Mouse (Mus musculus) lung, postnatal 0 days (tissue): Measurements from ENCODE around the gene Asap3. TPM values are rescaled to one million over a fixed set of nuclear protein-coding genes. Genes with fewer than 3 reads are reported as not detected.

Experiments
- ATAC-seq: fragments of 200-750 bp; cut with Nextera tagmentation; 2 replicates; pipeline ENCODE4 v1.8.0; 2017; ENCODE audit warnings: moderate library complexity
- DNase-seq: peaks from one replicate; pipeline ENCODE4 v3.0.0-alpha.2; 2016; ENCODE audit warnings: low spot score
- H3K27ac ChIP-seq: fragments of 300-500 bp; sonication (generic); 2 replicates; pipeline ENCODE4 v1.5.1; 2014; ENCODE audit warnings: antibody characterized with exemption, mild to moderate bottlenecking, low read length, mixed read lengths
- H3K27me3 ChIP-seq: fragments of 300-500 bp; sonication (generic); replicated peaks from 2 replicates; pipeline ENCODE4 v1.6.1; 2014; ENCODE audit warnings: low read length, mixed read lengths; ENCODE audit not compliant: insufficient read depth
- H3K36me3 ChIP-seq: fragments of 300-500 bp; sonication (generic); 2 replicates; pipeline ENCODE4 v1.6.1; 2014; ENCODE audit warnings: low read length, mixed read lengths; ENCODE audit not compliant: insufficient read depth
- H3K4me1 ChIP-seq: fragments of 300-500 bp; sonication (generic); 2 replicates; pipeline ENCODE4 v1.6.1; 2014; ENCODE audit warnings: antibody characterized with exemption, low read depth, low read length, mixed read lengths; ENCODE audit not compliant: insufficient read depth
- H3K4me2 ChIP-seq: fragments of 300-500 bp; sonication (generic); replicated peaks from 2 replicates; pipeline ENCODE4 v1.6.1; 2014; ENCODE audit warnings: low read depth, mild to moderate bottlenecking, low read length, moderate library complexity, mixed read lengths
- H3K4me3 ChIP-seq: fragments of 300-500 bp; sonication (generic); 2 replicates; pipeline ENCODE4 v1.5.1; 2014; ENCODE audit warnings: low read depth, low read length
- H3K9ac ChIP-seq: fragments of 300-500 bp; sonication (generic); replicated peaks from 2 replicates; pipeline ENCODE4 v1.6.1; 2014; ENCODE audit warnings: low read depth, mild to moderate bottlenecking
- H3K9me3 ChIP-seq: fragments of 300-500 bp; sonication (generic); 2 replicates; pipeline ENCODE4 v1.6.1; 2016; ENCODE audit warnings: low read length, mixed read lengths
- CTCF ChIP-seq: IDR thresholded peaks from 2 replicates; pipeline ENCODE4 v1.5.1; 2016; ENCODE audit warnings: antibody characterized with exemption, mild to moderate bottlenecking
- EP300 ChIP-seq: IDR thresholded peaks from 2 replicates; pipeline ENCODE4 v1.6.1; 2016; ENCODE audit warnings: antibody characterized with exemption, mild to moderate bottlenecking, control low read depth
- WGBS: fragments of 180-500 bp; shearing (Covaris S2); extraction: QIAGEN DNeasy Blood & Tissue Kit; methylation state at CpG from one replicate; pipeline ENCODE4 v1.1.7; 2014; 5-methylcytosine and 5-hydroxymethylcytosine counted together
- polyA plus RNA-seq: library from polyadenylated mRNA; unstranded; fragments of >200 nt; fragmentation: Nextera tagmentation; extraction: Ambion mirVana; gene quantifications from 2 replicates; pipeline ENCODE4 v1.2.1, GENCODE M21; 2015

The Asap3 gene
- polyA plus RNA-seq, 1 experiment from 2014 or later, result 5.4 TPM

GRCm38 (mm10) chr4:136179456-136179855 is 26.7 kb upstream of the Asap3 start:
- Histone ChIP-seq H3K9ac (no peak overlapping the region), H3K27ac (peak overlapping the region; percentile 90), H3K4me1 (peaks cover 40% of the 10 kb centered on the region), H3K27me3 (no peaks in the 10 kb centered on the region), H3K9me3 (no peaks in the 10 kb centered on the region), H3K4me2 (peak overlapping the region; percentile 56), H3K4me3 (no peak overlapping the region), H3K36me3 (no peaks in the 10 kb centered on the region)
- ATAC-seq (no peak), DNase-seq (peak; percentile 93)
- TF ChIP-seq EP300 (peak; percentile 87), CTCF (no peak)
- 43% methylated on average over 7 of the region's 7 CpGs for WGBS

DNA sequence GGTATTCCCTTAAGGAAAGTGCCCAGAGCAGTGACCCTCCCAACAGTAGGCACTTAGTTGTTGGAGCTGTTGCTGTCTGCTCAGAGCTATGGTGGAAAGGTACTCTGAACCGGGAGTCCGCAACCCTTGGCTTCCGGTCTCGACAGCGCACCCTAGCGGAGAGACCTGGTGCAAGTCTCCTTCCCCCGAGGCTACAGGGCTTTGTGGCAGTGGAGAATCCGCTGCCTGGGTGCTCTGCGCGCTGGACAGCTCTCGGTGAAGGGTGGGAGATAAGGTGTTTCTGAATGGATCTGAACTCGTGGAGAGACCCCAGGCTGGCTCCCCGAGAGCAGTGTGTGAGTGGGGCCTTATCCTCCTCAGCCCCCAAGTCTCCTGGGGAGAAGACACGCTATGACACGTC is 26.2 kb upstream of the Asap3 start:
- DNase-seq (peak; percentile 90), ATAC-seq (peak; percentile 37)
- peak; percentile 89 for TF ChIP-seq CTCF
- TF ChIP-seq EP300, result no peak
- H3K36me3 ChIP-seq, result no peaks in the 10 kb centered on the region
- no peaks in the 10 kb centered on the region for H3K27me3 ChIP-seq
- no peak overlapping the region for H3K9ac ChIP-seq
- peak overlapping the region; percentile 30; the same call in 1 of the 2 replicates for H3K4me3 ChIP-seq
- H3K27ac ChIP-seq, result peak overlapping the region; percentile 90
- peaks cover 34% of the 10 kb centered on the region for H3K4me1 ChIP-seq
- no peaks in the 10 kb centered on the region for H3K9me3 ChIP-seq
- WGBS, result 8% methylated on average over 15 of the region's 15 CpGs
- H3K4me2 ChIP-seq, result peak overlapping the region; percentile 56

GRCm38 (mm10) chr4:136180408-136181330 is 25.5 kb upstream of the Asap3 start:
- Histone ChIP-seq H3K36me3 (no peaks in the 10 kb centered on the region), H3K27ac (peak overlapping the region; percentile 90), H3K4me1 (peaks cover 30% of the 10 kb centered on the region; the same call in 1 of the 2 replicates), H3K4me3 (peak overlapping the region; percentile 30), H3K9ac (no peak overlapping the region), H3K4me2 (peak overlapping the region; percentile 56), H3K9me3 (no peaks in the 10 kb centered on the region), H3K27me3 (no peaks in the 10 kb centered on the region)
- TF ChIP-seq EP300, result peak; percentile 43
- no peak for TF ChIP-seq CTCF
- DNase-seq, result peak; percentile 93
- WGBS, result 28% methylated on average over 23 of the region's 23 CpGs
- ATAC-seq, result peak; percentile 83

DNA sequence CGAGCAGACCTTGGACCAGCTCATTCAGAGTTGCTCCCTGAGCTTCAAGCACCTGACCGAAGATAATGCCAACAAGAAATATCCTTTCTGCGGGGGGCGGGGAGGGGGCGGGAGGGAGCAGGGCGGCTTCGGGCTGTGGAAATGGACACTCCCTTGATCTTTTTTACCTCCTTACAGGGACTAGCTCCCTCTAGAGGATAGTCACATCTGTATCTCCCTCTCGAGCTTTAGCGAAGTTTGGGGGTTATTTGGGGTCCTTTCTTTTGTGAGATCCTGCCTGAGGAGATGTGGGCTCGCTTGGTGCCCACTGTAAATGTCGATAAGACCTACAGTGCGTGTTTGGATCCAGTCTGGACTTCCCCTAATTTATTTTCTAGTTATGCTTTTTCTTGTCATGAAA is 24.8 kb upstream of the Asap3 start:
- peak; percentile 7; the same call in 1 of the 2 replicates for ATAC-seq
- no peaks in the 10 kb centered on the region for H3K27me3 ChIP-seq
- no peak overlapping the region for H3K9ac ChIP-seq
- WGBS, result 18% methylated on average over 12 of the region's 12 CpGs
- H3K4me1 ChIP-seq, result peaks cover 30% of the 10 kb centered on the region; the same call in 1 of the 2 replicates
- H3K36me3 ChIP-seq, result no peaks in the 10 kb centered on the region
- H3K27ac ChIP-seq, result peak overlapping the region; percentile 90
- peak; percentile 65 for TF ChIP-seq CTCF
- no peak for TF ChIP-seq EP300
- H3K9me3 ChIP-seq, result no peaks in the 10 kb centered on the region
- DNase-seq, result peak; percentile 88
- H3K4me2 ChIP-seq, result peak overlapping the region; percentile 56
- peak overlapping the region; percentile 30 for H3K4me3 ChIP-seq

DNA sequence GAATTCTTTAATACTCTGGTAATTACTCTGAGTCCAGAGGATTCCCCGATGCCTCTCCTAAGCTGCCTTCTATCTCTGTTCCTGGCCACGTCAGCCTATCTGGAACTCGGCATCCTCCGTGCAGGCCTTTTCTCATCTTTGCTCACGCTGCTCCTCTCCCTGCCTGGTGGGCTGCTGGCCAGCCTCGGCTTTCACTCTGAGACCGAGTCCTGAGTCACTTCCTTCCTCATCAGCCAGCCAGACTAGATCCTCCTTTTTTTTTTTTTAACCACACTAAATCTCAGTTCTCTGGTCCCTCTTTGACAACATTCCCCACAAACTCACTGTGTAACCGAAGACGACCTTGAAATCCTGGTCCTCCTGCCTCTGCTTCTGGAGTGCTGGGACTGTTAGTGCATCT is 20.8 kb upstream of the Asap3 start:
- ATAC-seq (no peak), DNase-seq (peak; percentile 70)
- H3K4me2 ChIP-seq, result 0 out of 2 replicates have a peak overlapping the region, but pooled peaks have one; percentile 27
- H3K27ac ChIP-seq, result peak overlapping the region; percentile 90
- WGBS, result 26% methylated on average over 9 of the region's 9 CpGs
- no peak for TF ChIP-seq CTCF
- TF ChIP-seq EP300, result peak; percentile 23; the same call in 1 of the 2 replicates
- no peak overlapping the region for H3K4me3 ChIP-seq
- H3K9me3 ChIP-seq, result no peaks in the 10 kb centered on the region
- no peaks in the 10 kb centered on the region for H3K27me3 ChIP-seq
- no peaks in the 10 kb centered on the region for H3K36me3 ChIP-seq
- H3K9ac ChIP-seq, result no peak overlapping the region
- H3K4me1 ChIP-seq, result peaks cover 12% of the 10 kb centered on the region; the same call in 1 of the 2 replicates

DNA sequence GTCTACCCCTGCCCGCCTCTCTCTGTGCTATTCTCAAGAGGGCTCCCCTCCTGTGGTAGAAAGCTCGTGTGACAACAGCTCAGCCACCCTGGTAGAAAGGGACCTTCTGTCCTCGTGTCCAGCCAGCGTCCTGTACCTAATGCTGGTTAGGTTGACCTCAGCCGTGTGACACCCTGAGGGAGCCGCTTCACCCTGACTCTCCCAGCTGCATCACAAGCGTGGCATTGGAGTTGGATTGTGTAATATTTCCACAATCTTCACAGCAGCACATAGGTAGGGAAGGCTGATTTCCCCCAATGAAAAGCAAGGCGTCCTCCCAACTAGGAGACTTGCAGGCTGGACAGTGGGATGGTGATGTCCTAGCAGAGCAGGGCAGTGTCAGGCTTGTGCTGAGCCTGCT is 19.9 kb upstream of the Asap3 start:
- no peaks in the 10 kb centered on the region for H3K27me3 ChIP-seq
- no peaks in the 10 kb centered on the region for H3K9me3 ChIP-seq
- peak; percentile 42 for DNase-seq
- peak; percentile 16 for ATAC-seq
- H3K36me3 ChIP-seq, result no peaks in the 10 kb centered on the region
- H3K4me1 ChIP-seq, result peaks cover 12% of the 10 kb centered on the region; the same call in 1 of the 2 replicates
- no peak for TF ChIP-seq CTCF
- TF ChIP-seq EP300, result no peak
- no peak overlapping the region for H3K4me3 ChIP-seq
- no peak overlapping the region; the same call in 1 of the 2 replicates for H3K9ac ChIP-seq
- 56% methylated on average over 8 of the region's 8 CpGs for WGBS
- H3K27ac ChIP-seq, result peak overlapping the region; percentile 90
- peak overlapping the region; percentile 38 for H3K4me2 ChIP-seq
